Mouse (Mus musculus) lung, adult 2 months (tissue): ENCODE measurements around the gene Bhlhe40.

Experiments used
- CTCF ChIP-seq: fragments of 200-500 bp; IDR thresholded peaks from 2 replicates; pipeline ENCODE4 v1.5.1; 2011; ENCODE audit warnings: mild to moderate bottlenecking, low read length, control low read depth; ENCODE audit not compliant: insufficient read depth
- POLR2A ChIP-seq: fragments of 200-500 bp; IDR thresholded peaks from 2 replicates; pipeline ENCODE4 v1.6.1; 2011; ENCODE audit warnings: low read depth, mild to moderate bottlenecking, control low read depth, low read length, borderline replicate concordance; ENCODE audit errors: extremely low read depth

DNA sequence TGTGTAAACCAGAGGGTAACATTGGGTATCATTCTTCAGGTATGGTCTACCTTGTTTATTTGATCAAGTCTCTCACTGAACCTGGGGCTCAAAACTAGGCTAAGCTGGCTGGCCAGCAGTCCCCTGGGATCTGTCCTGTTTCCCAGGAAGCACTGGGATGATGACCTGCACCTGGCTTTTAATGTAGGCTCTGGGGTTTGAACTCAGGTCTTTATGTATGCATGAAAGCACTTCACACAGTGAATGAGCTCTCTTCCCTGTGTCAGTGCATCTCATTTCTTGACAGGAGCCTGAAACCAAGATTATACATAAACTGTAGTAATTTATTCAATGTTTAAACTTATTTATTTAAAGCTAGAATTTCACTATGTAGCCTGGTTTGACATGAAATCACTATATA lies 51.7 kb downstream of the Bhlhe40 start:
- TF ChIP-seq CTCF (no peak), POLR2A (no peak)
